Mouse (Mus musculus) layer of hippocampus, postnatal 10 days (tissue): ENCODE measurements around the gene Slc25a44. TPM values are rescaled to one million over a fixed set of nuclear protein-coding genes. Genes with fewer than 3 reads are reported as not detected.
"Not testable (repeated sequence)": the region's sequence is repeated elsewhere in the genome, so short reads cannot be mapped to it uniquely, and the experiment has no call there.

ENCODE experiments used
- DNase-seq, 2 experiments: peaks; one replicate each; pipeline ENCODE4 v3.0.0; 2021; ENCODE audit warnings: low spot score in 2 of 2
- microRNA-seq, 2 experiments: library from miRNA; unstranded; fragments of <30 nt; microRNA quantifications; one replicate each; pipeline ENCODE4 v1.2.0; 2021
- total RNA-seq, 2 experiments: library from RNA; stranded (reverse); gene quantifications; 2 replicates each; pipeline ENCODE4 v1.2.3; 2021

The Slc25a44 gene
- total RNA-seq, 2 experiments from 2014 or later, result 54.1 to 58.1 TPM

DNA sequence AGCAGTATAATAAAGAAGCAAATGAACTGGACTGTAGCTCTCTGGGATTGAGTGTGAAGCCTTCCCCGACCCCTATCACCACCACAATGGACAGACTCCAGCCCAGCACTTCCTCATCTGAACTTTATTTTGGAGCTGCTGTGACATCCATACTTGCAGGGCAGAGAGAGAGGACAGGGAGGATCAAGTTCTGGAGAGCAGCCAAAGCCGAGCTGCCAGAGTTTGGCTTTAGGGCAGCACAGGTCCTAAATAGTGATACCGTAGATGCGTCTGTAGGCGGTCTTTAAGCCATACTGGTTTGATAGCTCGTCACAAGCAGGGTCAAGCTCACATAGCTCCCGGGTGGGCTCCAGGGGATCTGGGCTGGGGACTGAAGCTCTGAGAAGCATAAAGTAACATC is 56.4 kb downstream of the Slc25a44 start:
- DNase-seq, result not testable (repeated sequence)

DNA sequence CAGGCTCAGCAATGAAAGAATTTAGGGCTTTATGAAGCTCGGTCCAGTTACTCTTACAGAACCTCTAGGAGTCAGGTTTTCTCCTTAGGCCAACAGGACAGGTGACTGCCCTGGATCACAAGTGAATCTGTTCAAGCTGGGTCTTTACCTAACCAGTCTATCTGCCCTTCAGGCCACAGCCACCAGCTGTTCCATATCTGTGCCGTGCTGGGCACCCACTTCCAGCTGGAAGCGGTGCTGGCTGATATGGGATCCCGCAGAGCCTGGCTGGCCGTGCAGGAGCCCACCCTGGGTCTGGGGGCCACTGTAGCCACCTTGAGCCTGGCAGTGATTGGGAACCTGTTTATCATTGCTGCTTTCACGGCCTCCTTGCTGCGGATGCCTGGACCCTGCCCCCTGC is 57.4 kb downstream of the Slc25a44 start:
- not testable (repeated sequence) for DNase-seq

DNA sequence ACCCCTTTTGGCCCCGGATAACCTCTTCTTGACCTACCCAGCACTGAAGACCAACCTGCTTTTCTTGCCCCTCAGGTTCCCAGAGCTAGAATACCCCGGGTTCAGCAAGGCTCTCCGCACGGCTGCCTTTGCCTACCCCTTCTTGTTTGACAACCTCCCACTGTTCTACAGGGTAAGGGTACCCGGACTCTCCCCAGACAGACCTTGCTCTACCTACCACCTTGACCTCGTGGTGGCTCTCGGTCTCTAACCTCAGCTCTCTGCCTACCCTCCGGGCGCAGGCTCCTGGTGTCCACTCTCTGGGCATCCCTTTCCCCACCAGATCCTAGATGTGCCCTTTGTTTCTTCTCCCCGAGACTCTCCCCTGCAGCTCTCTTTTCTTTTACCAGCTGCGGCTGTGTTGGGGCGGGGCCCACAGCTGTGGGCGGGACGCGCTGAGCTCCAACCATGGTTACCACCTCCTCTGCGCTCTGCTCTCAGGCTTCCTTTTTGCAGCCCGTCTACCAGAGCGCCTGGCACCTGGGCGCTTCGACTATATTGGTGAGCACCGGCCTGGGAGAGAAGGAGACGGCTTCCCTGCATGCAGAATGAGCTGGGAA is 58.0 kb downstream of the Slc25a44 start:
- DNase-seq, result peak in 1 of 2 experiments; percentile 43

DNA sequence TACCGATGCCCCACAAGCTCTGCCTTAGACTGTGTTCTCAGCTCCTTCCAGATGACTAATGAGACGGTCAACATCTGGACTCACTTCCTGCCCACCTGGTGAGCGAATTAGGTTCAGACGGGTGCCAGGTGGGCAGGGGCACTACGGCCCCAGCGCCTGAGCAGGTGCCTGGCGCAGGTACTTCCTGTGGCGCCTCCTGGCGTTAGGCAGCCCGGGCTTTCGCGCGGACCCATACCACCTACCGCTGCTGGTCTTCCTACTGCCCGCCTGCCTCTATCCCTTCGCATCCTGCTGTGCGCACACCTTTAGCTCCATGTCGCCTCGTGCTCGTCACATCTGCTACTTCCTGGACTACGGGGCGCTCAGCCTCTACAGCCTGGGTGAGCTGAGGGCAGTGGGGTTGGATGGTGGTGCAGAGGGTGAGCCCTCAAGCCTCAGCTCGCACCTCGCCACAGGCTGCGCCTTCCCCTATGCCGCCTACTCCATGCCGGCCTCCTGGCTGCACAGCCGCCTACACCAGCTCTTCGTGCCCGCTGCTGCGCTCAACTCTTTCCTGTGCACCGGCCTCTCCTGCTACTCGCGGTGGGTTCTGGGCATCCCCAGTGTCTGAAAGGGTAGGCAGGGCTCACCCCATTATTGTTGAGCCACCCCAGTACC is 59.1 kb downstream of the Slc25a44 start:
- no peak for DNase-seq

DNA sequence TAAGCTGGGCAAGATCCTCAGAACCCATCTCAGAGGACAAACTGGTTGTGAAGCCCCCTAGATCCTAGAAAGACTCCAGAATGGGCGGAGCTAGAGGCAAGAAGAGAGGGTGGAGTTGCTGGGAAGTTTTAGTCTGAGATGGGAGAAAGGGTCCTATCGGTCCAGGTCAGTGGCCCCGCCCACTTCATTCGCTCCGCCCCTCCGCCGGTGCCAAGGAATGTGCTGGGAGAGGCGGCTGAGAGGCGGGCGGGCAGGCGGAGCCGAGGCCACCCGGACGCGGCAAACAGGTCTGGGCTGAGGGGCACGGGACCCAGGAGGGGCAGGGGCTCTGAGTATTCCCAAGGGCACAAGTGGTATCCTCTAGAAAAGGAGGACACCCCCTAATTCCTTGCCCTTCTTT is 60.6 kb downstream of the Slc25a44 start, which contains the start of gene Paqr6:
Paqr6 (plus strand) TSS at position 248 of the 400 bp plus-strand sequence.
- DNase-seq, result peak; percentile 59 to 73

DNA sequence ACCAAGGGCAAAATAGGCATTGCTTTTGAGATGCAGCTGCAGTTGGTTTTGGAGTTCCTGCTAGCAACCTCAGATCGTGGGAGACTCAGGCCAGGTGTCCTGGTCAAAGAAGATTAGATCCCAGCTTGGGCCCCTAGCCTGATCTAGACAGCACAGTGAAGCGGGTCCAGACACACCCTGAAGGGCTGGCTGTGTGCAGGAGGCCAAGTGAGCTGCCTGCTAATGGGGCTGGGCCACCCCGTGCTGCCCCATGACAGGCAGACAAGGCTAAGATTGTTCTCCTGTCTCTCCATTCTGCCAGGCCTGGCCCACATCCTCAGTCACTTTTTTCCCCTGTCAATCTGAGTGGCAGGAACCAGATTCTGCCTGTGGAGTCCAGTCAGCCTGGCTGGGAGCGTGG is 61.2 kb downstream of the Slc25a44 start:
- DNase-seq, result peak in 1 of 2 experiments; percentile 50

DNA sequence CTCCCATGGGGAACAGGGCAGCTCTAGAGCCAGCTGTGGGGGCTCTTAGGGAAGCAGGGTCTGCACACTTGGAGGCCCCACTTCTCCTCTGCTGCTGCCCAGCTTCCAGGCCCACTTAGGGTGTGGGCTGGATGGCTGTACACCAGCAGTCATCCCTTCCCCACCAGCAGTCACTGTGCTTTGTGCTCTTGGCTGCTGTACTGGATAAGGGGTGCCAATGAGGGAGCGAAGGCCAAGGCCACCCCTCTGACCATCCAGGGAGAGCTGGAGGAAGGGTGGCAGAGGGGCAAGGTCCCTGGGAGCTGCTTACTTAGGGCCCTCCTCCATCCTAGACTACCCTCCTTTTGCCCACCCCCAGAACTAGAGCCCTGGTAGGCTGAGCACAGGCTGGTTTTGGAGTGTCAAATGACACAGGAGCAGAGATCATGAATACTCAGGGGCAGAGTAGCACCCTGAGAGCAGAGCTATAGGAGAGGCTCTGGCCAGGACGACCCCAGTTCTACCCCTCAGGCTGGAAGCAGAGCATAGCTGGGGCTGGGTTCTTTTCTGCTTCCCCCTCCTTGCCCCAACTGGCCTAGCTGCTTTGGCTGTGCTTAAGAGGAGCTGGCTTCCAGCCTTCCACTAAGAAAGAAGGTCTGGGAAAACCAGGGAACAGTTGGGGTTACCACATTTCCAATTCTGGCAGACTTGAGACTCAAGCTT is 63.2 kb downstream of the Slc25a44 start:
- DNase-seq, result peak in 1 of 2 experiments; percentile 53

DNA sequence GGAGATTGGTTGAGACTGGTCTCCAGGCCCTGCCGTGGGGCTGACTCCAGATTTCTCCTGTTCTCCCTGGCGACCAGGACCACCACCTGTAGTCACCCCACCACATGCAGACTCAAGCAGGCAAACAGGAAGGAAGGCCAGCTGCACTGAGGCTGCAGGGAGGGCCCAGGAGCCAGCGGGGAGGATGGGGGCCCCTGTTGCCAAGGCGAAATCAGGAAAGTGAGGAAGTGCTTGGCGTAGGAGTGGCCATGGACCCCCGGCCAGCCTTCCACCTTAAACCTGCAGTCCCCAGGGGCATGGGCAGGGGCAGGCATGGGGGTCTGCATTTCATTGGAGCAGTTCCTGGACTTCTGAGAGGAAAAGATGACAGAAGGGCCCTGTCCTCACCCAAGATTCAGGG is 63.8 kb downstream of the Slc25a44 start:
- DNase-seq, result no peak

Small RNAs within 50 kb of the gene (microRNA-seq; reads per million reads assigned to microRNA genes)
- 0.78 to 1.3 reads per million in 2 experiments for gene Mir7011

Other genes with a start within 250 kb of the Slc25a44 start
- gene Rhbg, start 170.4 kb downstream of the Slc25a44 start, total RNA-seq, result under 1 TPM in 1 of 2 experiments, not detected in 1; 0.25 TPM
- under 1 TPM; 0.78 to 0.83 TPM for gene Gm38392, start 137.9 kb downstream of the Slc25a44 start, total RNA-seq
- gene Tsacc, start 128.1 kb downstream of the Slc25a44 start, total RNA-seq, result 1 to 10 TPM; 1.8 to 7.0 TPM
- gene Cct3, start 128.0 kb downstream of the Slc25a44 start, total RNA-seq, result 100 to 1,000 TPM; 198 to 208 TPM
- 10 to 100 TPM; 62.1 to 73.0 TPM for gene Glmp, start 100.1 kb downstream of the Slc25a44 start, total RNA-seq
- gene Tmem79, start 89.0 kb downstream of the Slc25a44 start, total RNA-seq, result under 1 TPM; 0.71 to 0.87 TPM
- gene Smg5, start 88.9 kb downstream of the Slc25a44 start, total RNA-seq, result 10 to 100 TPM; 71.6 to 72.7 TPM
- 1 to 10 TPM; 6.8 to 8.4 TPM for gene Paqr6, start 60.6 kb downstream of the Slc25a44 start, total RNA-seq
- gene Bglap3, start 52.4 kb downstream of the Slc25a44 start, total RNA-seq, result under 1 TPM; 0.55 to 0.83 TPM
- not detected for gene Bglap2, start 46.4 kb downstream of the Slc25a44 start, total RNA-seq
- 1 to 10 TPM in 1 of 2 experiments, not detected in 1; 2.7 TPM for gene Bglap, start 40.7 kb downstream of the Slc25a44 start, total RNA-seq
- gene Pmf1, start 14.8 kb downstream of the Slc25a44 start, total RNA-seq, result 10 to 100 TPM; 10.9 to 11.6 TPM
- 10 to 100 TPM; 39.6 to 42.8 TPM for gene Sema4a, start 36.0 kb upstream of the Slc25a44 start, total RNA-seq
- gene Lmna, start 84.8 kb upstream of the Slc25a44 start, total RNA-seq, result 10 to 100 TPM; 46.2 to 50.5 TPM
- 10 to 100 TPM; 17.0 to 18.5 TPM for gene Mex3a, start 107.3 kb upstream of the Slc25a44 start, total RNA-seq
- not detected for gene Rab25, start 123.2 kb upstream of the Slc25a44 start, total RNA-seq
- gene Lamtor2, start 127.9 kb upstream of the Slc25a44 start, total RNA-seq, result 100 to 1,000 TPM; 117 to 126 TPM
- 10 to 100 TPM; 79.9 to 81.8 TPM for gene Ubqln4, start 128.6 kb upstream of the Slc25a44 start, total RNA-seq
- gene Ssr2, start 150.7 kb upstream of the Slc25a44 start, total RNA-seq, result 100 to 1,000 TPM; 123 to 129 TPM
- gene Arhgef2, start 180.8 kb upstream of the Slc25a44 start, total RNA-seq, result 100 to 1,000 TPM; 212 to 255 TPM
- gene Rxfp4, start 228.0 kb upstream of the Slc25a44 start, total RNA-seq, result not detected